Mouse (Mus musculus): ENCODE data around the gene Spdye4c.

GRCm38 (mm10) chr2:128620578-128620977 lies 29.6 kb downstream of the Spdye4c start:
- TF ChIP-seq CTCF (IDR thresholded peaks at IDR 0.05; ENCODE audit: low read depth, low read length) (no peak), POLR2AphosphoS5 (IDR thresholded peaks at IDR 0.05; ENCODE audit: insufficient replicate concordance, low read depth, low read length) (no peak), TAL1 (conservative IDR thresholded peaks at IDR 0.05; ENCODE audit: low read depth, low read length) (no peak), GATA1 (IDR thresholded peaks at IDR 0.05; ENCODE audit: borderline replicate concordance, low read length) (no peak), GATA2 (IDR thresholded peaks at IDR 0.05; ENCODE audit: borderline replicate concordance, low read depth, low read length) (no peak)

All from G1E (cell line).